Mouse (Mus musculus): ENCODE data around the gene Optc. TPM values are rescaled to one million over a fixed set of nuclear protein-coding genes. Genes with fewer than 3 reads are reported as not detected.
A peak's percentile ranks its signal among the peaks of the same experiment; 100 is the strongest.

Optc gene
- polyA plus RNA-seq, 1 experiment from 2014 or later, result 2.9 TPM

GRCm38 (mm10) chr1:133911456-133911855 lies 3.7 kb upstream of the Optc start:
- Histone ChIP-seq H3K4me1 (ENCODE audit: control insufficient read depth, insufficient read depth, low read length) (peaks cover 17% of the 10 kb centered on the region; the same call in 1 of the 2 replicates), H3K27me3 (ENCODE audit: control insufficient read depth, insufficient read depth, low read length) (no peaks in the 10 kb centered on the region), H3K9me3 (ENCODE audit: control insufficient read depth, low read length) (no peaks in the 10 kb centered on the region), H3K4me2 (ENCODE audit: low read depth, low read length) (no peak overlapping the region), H3K27ac (ENCODE audit: low read depth, low read length) (no peak overlapping the region), H3K4me3 (ENCODE audit: low read depth, low read length) (no peak overlapping the region), H3K9ac (replicated peaks; ENCODE audit: low read depth, low read length) (no peak overlapping the region), H3K36me3 (ENCODE audit: control insufficient read depth, insufficient read depth, low read length) (no peaks in the 10 kb centered on the region)
- ATAC-seq (ENCODE audit: low read depth), result no peak
- 27% methylated on average over 4 of the region's 4 CpGs for WGBS

GRCm38 (mm10) chr1:133911008-133911407 lies 3.2 kb upstream of the Optc start:
- no peak overlapping the region for H3K4me3 ChIP-seq (ENCODE audit: low read depth, low read length)
- no peak for ATAC-seq (ENCODE audit: low read depth)
- no peaks in the 10 kb centered on the region for H3K9me3 ChIP-seq (ENCODE audit: control insufficient read depth, low read length)
- no peaks in the 10 kb centered on the region for H3K36me3 ChIP-seq (ENCODE audit: control insufficient read depth, insufficient read depth, low read length)
- H3K27ac ChIP-seq (ENCODE audit: low read depth, low read length), result no peak overlapping the region
- 74% methylated on average over 4 of the region's 4 CpGs for WGBS
- no peak overlapping the region for H3K4me2 ChIP-seq (ENCODE audit: low read depth, low read length)
- H3K9ac ChIP-seq (replicated peaks; ENCODE audit: low read depth, low read length), result no peak overlapping the region
- peaks cover 17% of the 10 kb centered on the region; the same call in 1 of the 2 replicates for H3K4me1 ChIP-seq (ENCODE audit: control insufficient read depth, insufficient read depth, low read length)
- no peaks in the 10 kb centered on the region for H3K27me3 ChIP-seq (ENCODE audit: control insufficient read depth, insufficient read depth, low read length)

GRCm38 (mm10) chr1:133910108-133910507 lies 2.3 kb upstream of the Optc start:
- WGBS, result 87% methylated on average over 7 of the region's 7 CpGs
- ATAC-seq (ENCODE audit: low read depth), result no peak
- Histone ChIP-seq H3K9me3 (ENCODE audit: control insufficient read depth, low read length) (no peaks in the 10 kb centered on the region), H3K4me1 (ENCODE audit: control insufficient read depth, insufficient read depth, low read length) (peaks cover 17% of the 10 kb centered on the region; the same call in 1 of the 2 replicates), H3K4me2 (ENCODE audit: low read depth, low read length) (no peak overlapping the region), H3K36me3 (ENCODE audit: control insufficient read depth, insufficient read depth, low read length) (no peaks in the 10 kb centered on the region), H3K4me3 (ENCODE audit: low read depth, low read length) (no peak overlapping the region), H3K9ac (replicated peaks; ENCODE audit: low read depth, low read length) (no peak overlapping the region), H3K27ac (ENCODE audit: low read depth, low read length) (no peak overlapping the region), H3K27me3 (ENCODE audit: control insufficient read depth, insufficient read depth, low read length) (no peaks in the 10 kb centered on the region)

GRCm38 (mm10) chr1:133908659-133909575 lies 1.1 kb upstream of the Optc start:
- H3K27me3 ChIP-seq (ENCODE audit: control insufficient read depth, insufficient read depth, low read length), result no peaks in the 10 kb centered on the region
- no peaks in the 10 kb centered on the region for H3K9me3 ChIP-seq (ENCODE audit: control insufficient read depth, low read length)
- 10% methylated on average over 27 of the region's 27 CpGs for WGBS
- no peaks in the 10 kb centered on the region for H3K36me3 ChIP-seq (ENCODE audit: control insufficient read depth, insufficient read depth, low read length)
- H3K27ac ChIP-seq (ENCODE audit: low read depth, low read length), result peak overlapping the region; percentile 75
- ATAC-seq (ENCODE audit: low read depth), result no peak
- H3K4me1 ChIP-seq (ENCODE audit: control insufficient read depth, insufficient read depth, low read length), result peaks cover 17% of the 10 kb centered on the region; the same call in 1 of the 2 replicates
- peak overlapping the region; percentile 64 for H3K9ac ChIP-seq (replicated peaks; ENCODE audit: low read depth, low read length)
- peak overlapping the region; percentile 35 for H3K4me3 ChIP-seq (ENCODE audit: low read depth, low read length)
- peak overlapping the region; percentile 77 for H3K4me2 ChIP-seq (ENCODE audit: low read depth, low read length)

- Histone ChIP-seq H3K4me1 (ENCODE audit: control insufficient read depth, insufficient read depth, low read length) (peaks cover 17% of the 10 kb centered on the region; the same call in 1 of the 2 replicates), H3K36me3 (ENCODE audit: control insufficient read depth, insufficient read depth, low read length) (no peaks in the 10 kb centered on the region), H3K4me3 (ENCODE audit: low read depth, low read length) (no peak overlapping the region), H3K9ac (replicated peaks; ENCODE audit: low read depth, low read length) (no peak overlapping the region), H3K9me3 (ENCODE audit: control insufficient read depth, low read length) (no peaks in the 10 kb centered on the region), H3K4me2 (ENCODE audit: low read depth, low read length) (no peak overlapping the region), H3K27ac (ENCODE audit: low read depth, low read length) (no peak overlapping the region), H3K27me3 (ENCODE audit: control insufficient read depth, insufficient read depth, low read length) (no peaks in the 10 kb centered on the region)
- no peak for ATAC-seq (ENCODE audit: low read depth)
- 62% methylated on average over 12 of the region's 12 CpGs for whole genome bisulfite sequencing
These were observed 1.4 kb downstream of the Optc start for GRCm38 (mm10) chr1:133906420-133906819.

GRCm38 (mm10) chr1:133900825-133901224 lies 7.0 kb downstream of the Optc start:
- H3K27me3 ChIP-seq (ENCODE audit: control insufficient read depth, insufficient read depth, low read length), result no peaks in the 10 kb centered on the region
- ATAC-seq (ENCODE audit: low read depth), result no peak
- WGBS, result 65% methylated on average over 9 of the region's 9 CpGs

GRCm38 (mm10) chr1:133899043-133899542 lies 8.7 kb downstream of the Optc start:
- WGBS, result 81% methylated on average over 9 of the region's 9 CpGs
- no peaks in the 10 kb centered on the region for H3K9me3 ChIP-seq (ENCODE audit: control insufficient read depth, low read length)
- no peak for ATAC-seq (ENCODE audit: low read depth)
- no peak overlapping the region for H3K4me3 ChIP-seq (ENCODE audit: low read depth, low read length)
- no peak overlapping the region for H3K4me2 ChIP-seq (ENCODE audit: low read depth, low read length)
- H3K27me3 ChIP-seq (ENCODE audit: control insufficient read depth, insufficient read depth, low read length), result no peaks in the 10 kb centered on the region
- H3K9ac ChIP-seq (replicated peaks; ENCODE audit: low read depth, low read length), result no peak overlapping the region
- H3K27ac ChIP-seq (ENCODE audit: low read depth, low read length), result no peak overlapping the region
- H3K4me1 ChIP-seq (ENCODE audit: control insufficient read depth, insufficient read depth, low read length), result no peaks in the 10 kb centered on the region
- H3K36me3 ChIP-seq (ENCODE audit: control insufficient read depth, insufficient read depth, low read length), result no peaks in the 10 kb centered on the region

More at GRCm38 (mm10) chr1:133900825-133901224, 7.0 kb downstream of the Optc start:
- H3K36me3 ChIP-seq (ENCODE audit: control insufficient read depth, insufficient read depth, low read length), result no peaks in the 10 kb centered on the region
- H3K4me2 ChIP-seq (ENCODE audit: low read depth, low read length), result no peak overlapping the region
- H3K9ac ChIP-seq (replicated peaks; ENCODE audit: low read depth, low read length), result no peak overlapping the region
- no peaks in the 10 kb centered on the region for H3K9me3 ChIP-seq (ENCODE audit: control insufficient read depth, low read length)
- H3K4me1 ChIP-seq (ENCODE audit: control insufficient read depth, insufficient read depth, low read length), result no peaks in the 10 kb centered on the region
- H3K4me3 ChIP-seq (ENCODE audit: low read depth, low read length), result no peak overlapping the region
- H3K27ac ChIP-seq (ENCODE audit: low read depth, low read length), result no peak overlapping the region

- Histone ChIP-seq H3K36me3 (ENCODE audit: control insufficient read depth, insufficient read depth, low read length) (no peaks in the 10 kb centered on the region), H3K4me2 (ENCODE audit: low read depth, low read length) (no peak overlapping the region), H3K27me3 (ENCODE audit: control insufficient read depth, insufficient read depth, low read length) (no peaks in the 10 kb centered on the region), H3K27ac (ENCODE audit: low read depth, low read length) (no peak overlapping the region), H3K9ac (replicated peaks; ENCODE audit: low read depth, low read length) (no peak overlapping the region), H3K4me1 (ENCODE audit: control insufficient read depth, insufficient read depth, low read length) (no peaks in the 10 kb centered on the region), H3K4me3 (ENCODE audit: low read depth, low read length) (no peak overlapping the region), H3K9me3 (ENCODE audit: control insufficient read depth, low read length) (no peaks in the 10 kb centered on the region)
- ATAC-seq (ENCODE audit: low read depth), result no peak
- 70% methylated on average over 6 of the region's 6 CpGs for whole genome bisulfite sequencing
These were observed 10.5 kb downstream of the Optc start for GRCm38 (mm10) chr1:133897293-133897692.

- Histone ChIP-seq H3K4me2 (ENCODE audit: low read depth, low read length) (no peak overlapping the region), H3K9me3 (ENCODE audit: control insufficient read depth, low read length) (no peaks in the 10 kb centered on the region), H3K27ac (ENCODE audit: low read depth, low read length) (no peak overlapping the region), H3K36me3 (ENCODE audit: control insufficient read depth, insufficient read depth, low read length) (no peaks in the 10 kb centered on the region), H3K4me3 (ENCODE audit: low read depth, low read length) (no peak overlapping the region), H3K27me3 (ENCODE audit: control insufficient read depth, insufficient read depth, low read length) (no peaks in the 10 kb centered on the region), H3K9ac (replicated peaks; ENCODE audit: low read depth, low read length) (no peak overlapping the region), H3K4me1 (ENCODE audit: control insufficient read depth, insufficient read depth, low read length) (peaks cover 28% of the 10 kb centered on the region)
- 28% methylated on average over 5 of the region's 5 CpGs for WGBS
- no peak for ATAC-seq (ENCODE audit: low read depth)
These were observed 16.3 kb downstream of the Optc start for GRCm38 (mm10) chr1:133891489-133891888.
